Mouse (Mus musculus) C2C12 (cell line): ENCODE results near the gene Mapk13.

Source experiments
- CEBPB ChIP-seq: IDR thresholded peaks from one replicate; pipeline ENCODE4 v1.6.1; 2011; ENCODE audit warnings: low read depth, mild to moderate bottlenecking, control low read depth, moderate library complexity
- CTCF ChIP-seq: IDR thresholded peaks from one replicate; pipeline ENCODE4 v1.5.1; 2011; ENCODE audit not compliant: control insufficient read depth, insufficient read depth, insufficient read length
- FOSL1 ChIP-seq: IDR thresholded peaks from one replicate; pipeline ENCODE4 v1.8.0; 2011; ENCODE audit warnings: mild to moderate bottlenecking, low read length; ENCODE audit not compliant: poor library complexity, insufficient read depth, severe bottlenecking
- MAX ChIP-seq: IDR thresholded peaks from one replicate; pipeline ENCODE4 v1.6.1; 2011; ENCODE audit warnings: mild to moderate bottlenecking, control low read depth
- MYOD1 ChIP-seq: IDR thresholded peaks from one replicate; pipeline ENCODE4 v1.6.1; 2011; ENCODE audit warnings: low read depth; ENCODE audit not compliant: control insufficient read depth, insufficient read length
- MYOG ChIP-seq: IDR thresholded peaks from one replicate; pipeline ENCODE4 v1.6.1; 2011; ENCODE audit not compliant: control insufficient read depth, insufficient read length; ENCODE audit errors: extremely low read depth
- USF1 ChIP-seq: IDR thresholded peaks from one replicate; pipeline ENCODE4 v1.6.1; 2011; ENCODE audit warnings: low read depth, mild to moderate bottlenecking, control low read depth, moderate library complexity

DNA sequence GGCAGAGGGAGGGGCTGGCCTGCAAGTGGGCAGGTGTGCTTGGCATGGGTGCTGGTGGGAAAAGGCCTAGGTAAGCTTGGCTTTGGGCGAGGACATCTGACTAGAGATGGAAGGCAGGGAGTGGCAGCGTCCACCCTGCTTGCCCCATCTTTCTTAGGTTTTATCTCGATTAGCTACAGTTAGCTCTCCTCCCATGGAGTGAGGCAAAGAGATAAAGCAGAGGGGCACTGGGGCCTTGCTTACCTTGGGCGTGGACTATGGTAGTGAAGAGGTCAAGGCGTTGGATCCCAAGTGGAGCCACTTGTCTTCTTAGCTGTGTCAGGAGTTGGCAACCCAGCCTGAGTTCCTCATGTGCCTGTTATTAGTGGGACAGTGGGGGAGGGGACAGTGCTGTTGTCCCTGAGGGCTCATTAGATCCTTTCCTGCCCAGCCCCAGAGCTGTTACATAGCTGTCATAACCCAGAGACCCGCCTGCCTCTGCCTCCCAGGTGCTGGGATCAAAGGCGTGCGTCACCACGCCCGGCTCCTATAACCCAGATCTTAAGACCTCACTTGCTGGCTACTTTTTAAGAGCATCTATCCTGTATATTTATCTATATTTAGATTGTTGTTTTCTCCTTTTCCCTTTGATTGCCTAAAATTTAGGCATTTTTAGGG lies 40.2 kb downstream of the Mapk13 start:
- TF ChIP-seq CTCF (no peak), MAX (no peak), MYOG (no peak), CEBPB (no peak), USF1 (no peak), MYOD1 (no peak), FOSL1 (no peak)
